Mouse (Mus musculus) T-cell, adult 2 months (primary cell): ENCODE measurements around the gene Mroh2b.

Experiments used
- DNase-seq: peaks from one replicate; pipeline ENCODE4 v3.0.0; 2022; ENCODE audit warnings: low spot score

Gene Mroh2b

DNA sequence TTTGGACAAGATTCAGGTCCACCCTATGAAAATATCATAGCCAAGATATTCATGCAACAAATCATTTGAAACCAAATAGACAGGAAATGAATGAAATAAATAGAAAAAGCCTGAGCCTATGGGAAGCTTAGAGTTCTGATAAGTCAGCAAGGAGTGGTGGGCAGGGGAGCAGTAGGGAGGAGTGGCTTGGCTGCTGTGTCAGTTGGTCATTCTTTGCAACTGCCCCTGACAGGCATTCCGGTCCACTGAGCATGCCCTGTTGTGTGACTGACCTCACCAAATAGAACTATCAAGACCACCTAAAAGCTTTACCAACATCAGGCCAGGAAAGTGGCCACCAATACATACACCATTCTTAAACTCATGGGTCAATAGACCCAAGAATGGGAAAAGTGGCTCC is at the start of gene Mroh2b:
Gene Mroh2b (plus strand): TSS at position 301 of the 400 bp plus-strand sequence.
- no peak for DNase-seq

GRCm38 (mm10) chr15:4850015-4850414 is 48.5 kb upstream of the Mroh2b start:
- no peak for DNase-seq

GRCm38 (mm10) chr15:4894962-4895361 is 3.6 kb upstream of the Mroh2b start:
- DNase-seq: no peak

DNA sequence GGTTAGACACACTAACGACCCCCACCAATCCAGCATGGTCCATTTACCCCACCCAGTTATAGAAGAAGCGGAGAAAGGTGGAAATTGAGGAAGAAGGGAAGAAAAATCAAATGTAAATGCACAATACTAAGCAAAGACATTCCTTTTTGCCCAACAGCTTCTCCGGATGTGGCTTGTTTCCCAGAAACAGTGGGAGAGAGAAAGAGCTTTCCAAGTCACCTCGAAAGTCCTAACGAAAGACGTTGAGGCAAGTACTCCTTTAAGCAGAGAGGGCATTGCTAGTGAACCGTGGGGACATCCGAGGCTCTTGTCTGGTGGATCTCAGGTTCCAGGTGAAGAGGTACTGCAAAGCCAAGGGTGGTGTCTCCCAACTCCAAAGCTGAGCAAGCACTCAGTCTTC is 36.2 kb downstream of the Mroh2b start:
- no peak for DNase-seq

GRCm38 (mm10) chr15:4973355-4973754 is 74.8 kb downstream of the Mroh2b start:
- no peak for DNase-seq

- DNase-seq: no peak
Measured at GRCm38 (mm10) chr15:5002903-5003302, 104.4 kb downstream of the Mroh2b start.

GRCm38 (mm10) chr15:5003503-5004196 is 105.1 kb downstream of the Mroh2b start:
- no peak for DNase-seq

DNA sequence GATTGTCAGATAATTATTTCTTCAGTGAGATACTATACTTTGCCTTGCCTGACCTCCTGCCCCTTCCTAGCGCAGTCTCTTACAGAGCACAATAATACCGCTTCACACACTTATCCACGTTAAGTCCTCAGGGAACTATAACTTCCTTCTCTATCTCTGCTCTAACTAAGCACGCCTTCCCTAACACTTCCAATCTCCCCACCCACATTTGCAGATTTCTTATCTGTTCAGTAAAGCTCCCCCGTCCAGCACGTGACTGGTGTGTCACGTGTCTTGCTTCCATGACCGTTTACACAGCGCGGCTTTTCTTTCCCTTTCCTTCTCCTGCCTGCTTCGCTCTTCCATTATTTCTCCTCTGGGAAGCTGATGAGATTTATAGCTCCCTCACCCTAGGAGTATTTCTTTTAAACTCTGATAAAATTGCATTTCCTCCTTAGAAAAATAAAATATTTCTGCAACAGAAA is 111.1 kb downstream of the Mroh2b start:
- DNase-seq: no peak
